In genomic region chr6:100883233-100883632, GRCm38 (mm10) we compare ENCODE assay signal across 9 mouse cellular contexts. TPM values are rescaled to one million over a fixed set of nuclear protein-coding genes. Genes with fewer than 3 reads are reported as not detected.
DNase-seq lines count a peak whose midpoint lies in the region; ATAC-seq and TF ChIP-seq lines count a peak whose summit lies in the region.
"Had no signal": no experiment of that assay in that cellular context is flagged by ENCODE, and none has a peak within 500 bp of the region (broad histone marks: within the 10 kb centered on the region; RNA-seq: fewer than 3 reads in every experiment).

No protein-coding gene starts in this region.

- H3K79me2 ChIP-seq in liver, adult 2 months (ENCODE audit: control insufficient read depth, insufficient read depth, low read length), result no peaks in the 10 kb centered on the region

- H3K9me3 ChIP-seq in midbrain, embryonic 11.5 days (ENCODE audit: control insufficient read depth, low read length), result no peaks in the 10 kb centered on the region
- no peaks in the 10 kb centered on the region for H3K9me3 ChIP-seq in midbrain, embryonic 16.5 days (replicated peaks; ENCODE audit: control insufficient read depth, low read length, poor library complexity, severe bottlenecking)
- H3K9me3 ChIP-seq: midbrain, embryonic 12.5 days had no signal

- no peak overlapping the region for H3K4me2 ChIP-seq in midbrain, embryonic 11.5 days
- no peak overlapping the region for H3K4me2 ChIP-seq in midbrain, embryonic 16.5 days (ENCODE audit: low read length)

- H3K4me3 ChIP-seq in midbrain, embryonic 11.5 days (ENCODE audit: low read depth, low read length), result no peak overlapping the region
- H3K4me3 ChIP-seq in midbrain, embryonic 16.5 days (ENCODE audit: low read depth, low read length), result no peak overlapping the region
- no peak overlapping the region for H3K4me3 ChIP-seq in liver, adult 2 months (ENCODE audit: insufficient read depth, low read depth, low read length)
- H3K4me3 ChIP-seq: midbrain, embryonic 12.5 days had no signal

- H3K27me3 ChIP-seq in midbrain, embryonic 11.5 days (ENCODE audit: control insufficient read depth, insufficient read depth, low read length), result no peaks in the 10 kb centered on the region
- no peaks in the 10 kb centered on the region for H3K27me3 ChIP-seq in midbrain, embryonic 16.5 days (ENCODE audit: control insufficient read depth, insufficient read depth, low read depth, low read length)
- H3K27me3 ChIP-seq in liver, adult 2 months (ENCODE audit: control insufficient read depth, insufficient read depth, low read length), result no peaks in the 10 kb centered on the region

- no peak overlapping the region for H3K27ac ChIP-seq in midbrain, embryonic 11.5 days (ENCODE audit: low read depth, low read length)
- H3K27ac ChIP-seq in midbrain, embryonic 16.5 days (ENCODE audit: low read length), result no peak overlapping the region
- H3K27ac ChIP-seq in liver, adult 2 months (replicated peaks; ENCODE audit: insufficient read depth, low read depth, low read length), result no peak overlapping the region
- H3K27ac ChIP-seq: midbrain, embryonic 12.5 days had no signal

- H3K36me3 ChIP-seq in midbrain, embryonic 11.5 days (ENCODE audit: control insufficient read depth, insufficient read depth, low read length), result no peaks in the 10 kb centered on the region
- no peaks in the 10 kb centered on the region for H3K36me3 ChIP-seq in midbrain, embryonic 16.5 days (ENCODE audit: control insufficient read depth, insufficient read depth, low read length)
- no peaks in the 10 kb centered on the region for H3K36me3 ChIP-seq in liver, adult 2 months (ENCODE audit: control insufficient read depth, insufficient read depth, low read length)
- H3K36me3 ChIP-seq: midbrain, embryonic 12.5 days had no signal

- DNase-seq in cerebellum, postnatal 10 days, result peak; percentile 55 to 60
- DNase-seq in cerebellum, adult 11-12 months, result no peak
- DNase-seq in midbrain, embryonic 11.5 days (ENCODE audit: low spot score, missing footprints), result no peak
- peak; percentile 39 for DNase-seq in liver, adult 2 months (ENCODE audit: extremely low read depth, low read depth, low spot score)
- DNase-seq in testis, postnatal 14 days (ENCODE audit: low spot score), result peak; percentile 35
- DNase-seq in ovary, postnatal 14 days (ENCODE audit: low spot score), result no peak

- H3K9ac ChIP-seq in midbrain, embryonic 11.5 days (ENCODE audit: low read length), result no peak overlapping the region
- no peak overlapping the region for H3K9ac ChIP-seq in midbrain, embryonic 16.5 days (ENCODE audit: low read depth, low read length)
- no peak overlapping the region for H3K9ac ChIP-seq in liver, adult 2 months (ENCODE audit: low read depth, low read length)
- H3K9ac ChIP-seq: midbrain, embryonic 12.5 days had no signal

- ATAC-seq in midbrain, embryonic 11.5 days (ENCODE audit: low FRiP score), result 0 out of 2 replicates have a peak, but pooled peaks have one; percentile 5
- ATAC-seq in midbrain, embryonic 16.5 days, result no peak
- ATAC-seq in common myeloid progenitor, adult 5-6 weeks (replicated peaks; ENCODE audit: low read depth, poor library complexity, severe bottlenecking), result peak; percentile 88

- TF ChIP-seq CTCF in liver, adult 2 months (IDR thresholded peaks at IDR 0.05; ENCODE audit: low read depth, low read length), result 0 out of 2 replicates have a peak, but pooled peaks have one; percentile 11

- no peak for TF ChIP-seq POLR2A in liver, adult 2 months (IDR thresholded peaks at IDR 0.05; ENCODE audit: extremely low read depth, insufficient read depth, low read length)

- WGBS in midbrain, embryonic 11.5 days, result 45% methylated on average over 13 of the region's 13 CpGs
- 48% methylated on average over 13 of the region's 13 CpGs for WGBS in midbrain, embryonic 16.5 days
- WGBS in liver, adult 2 months, result 64% methylated on average over 13 of the region's 13 CpGs

- no peaks in the 10 kb centered on the region for H3K4me1 ChIP-seq in midbrain, embryonic 11.5 days (ENCODE audit: control insufficient read depth, insufficient read depth, low read length)
- no peaks in the 10 kb centered on the region for H3K4me1 ChIP-seq in midbrain, embryonic 16.5 days (ENCODE audit: control insufficient read depth, insufficient read depth, low read length)
- no peaks in the 10 kb centered on the region for H3K4me1 ChIP-seq in liver, adult 2 months (ENCODE audit: control insufficient read depth, insufficient read depth, low read length)
- H3K4me1 ChIP-seq: midbrain, embryonic 12.5 days had no signal

RNA-seq across cellular contexts. Expression of gene Ppp4r2, which starts 49.8 kb away (rescaled TPM):
- polyA plus RNA-seq in midbrain, embryonic 11.5 days (2014; fragmentation: Nextera tagmentation; extraction: Ambion mirVana), result 40.0 TPM in 2 replicates
- 16.2 and 19.2 TPM in 2 replicates for polyA plus RNA-seq in midbrain, embryonic 16.5 days (2015; fragmentation: Nextera tagmentation; extraction: Ambion mirVana)
- 76.1 and 92.9 TPM in 2 replicates for total RNA-seq in common myeloid progenitor, adult 5-6 weeks (2017)
- 27.4 and 28.1 TPM in 2 replicates for total RNA-seq in liver, adult 2 months (2014; rRNA removed)
- polyA plus RNA-seq in liver, adult 2 months (2012; rRNA removed), result 8.3 and 10.6 TPM in 2 replicates

Comparison
In these comparisons a context has a peak if more than half of its experiments do, and no peak if none do; other contexts are left out.
1. DNase-seq: peak in cerebellum, postnatal 10 days (2 of 2), liver, adult 2 months (single experiment) and testis, postnatal 14 days (single experiment); none in cerebellum, adult 11-12 months (single experiment), midbrain, embryonic 11.5 days (single experiment) and ovary, postnatal 14 days (single experiment).